Mouse (Mus musculus) lung, postnatal 0 days (tissue): ENCODE data around the gene Bdkrb2.

Experiments
- CTCF ChIP-seq: IDR thresholded peaks from 2 replicates; pipeline ENCODE4 v1.5.1; 2016; ENCODE audit warnings: antibody characterized with exemption, mild to moderate bottlenecking
- EP300 ChIP-seq: IDR thresholded peaks from 2 replicates; pipeline ENCODE4 v1.6.1; 2016; ENCODE audit warnings: antibody characterized with exemption, mild to moderate bottlenecking, control low read depth

DNA sequence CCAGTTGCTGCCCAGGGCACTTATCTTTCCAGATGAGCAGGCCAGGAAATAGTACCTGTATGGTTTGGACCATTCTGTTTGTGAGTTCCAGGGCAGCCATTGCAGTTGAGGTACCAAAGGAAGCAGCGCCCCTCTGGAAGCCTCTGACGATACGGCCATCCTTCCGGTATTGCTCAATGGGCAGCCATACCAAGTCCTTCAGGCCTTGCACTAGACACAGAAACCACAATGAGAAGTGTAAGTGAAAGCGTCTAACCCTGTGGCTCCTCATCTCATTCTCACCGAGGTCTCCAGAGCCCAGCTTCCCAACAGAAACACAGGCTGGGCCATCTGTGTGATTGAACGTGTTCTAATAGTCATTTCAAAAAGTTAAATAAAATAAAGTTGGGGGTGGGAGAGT lies 59.0 kb downstream of the Bdkrb2 start:
- TF ChIP-seq EP300 (no peak), CTCF (no peak)
